Mouse (Mus musculus): ENCODE results near the gene Clstn1. TPM values are rescaled to one million over a fixed set of nuclear protein-coding genes. Genes with fewer than 3 reads are reported as not detected.
A peak's percentile ranks its signal among the peaks of the same experiment; 100 is the strongest.

Clstn1 gene
- total and polyA plus RNA-seq, 2 experiments from 2014 or later = 206 to 590 TPM

- Histone ChIP-seq H3K9me3 (ENCODE audit: low read length) (no peaks in the 10 kb centered on the region), H3K4me2 (ENCODE audit: low read depth, low read length) (no peak overlapping the region), H3K4me3 (ENCODE audit: low read length) (no peak overlapping the region), H3K9ac (replicated peaks; ENCODE audit: low read length) (no peak overlapping the region), H3K4me1 (ENCODE audit: insufficient read depth, low read length) (no peaks in the 10 kb centered on the region), H3K27ac (no peak overlapping the region), H3K36me3 (ENCODE audit: insufficient read depth, low read length) (peaks cover 35% of the 10 kb centered on the region; the same call in 1 of the 2 replicates), H3K27me3 (ENCODE audit: insufficient read depth, low read length) (no peaks in the 10 kb centered on the region)
- ATAC-seq = no peak
- WGBS = 91% methylated on average over 4 of the region's 4 CpGs
- DNase-seq (ENCODE audit: low spot score) = peak; percentile 49
- peak; percentile 84 for TF ChIP-seq CTCF (IDR thresholded peaks at IDR 0.05; ENCODE audit: low read depth)
Measured at GRCm38 (mm10) chr4:149654232-149654631, 68.0 kb downstream of the Clstn1 start.

GRCm38 (mm10) chr4:149657858-149658416, 71.7 kb downstream of the Clstn1 start:
- Histone ChIP-seq H3K4me1 (ENCODE audit: insufficient read depth, low read length) (no peaks in the 10 kb centered on the region), H3K27me3 (ENCODE audit: insufficient read depth, low read length) (no peaks in the 10 kb centered on the region), H3K4me3 (ENCODE audit: low read length) (no peak overlapping the region), H3K9me3 (ENCODE audit: low read length) (no peaks in the 10 kb centered on the region), H3K36me3 (ENCODE audit: insufficient read depth, low read length) (peaks cover 17% of the 10 kb centered on the region; the same call in 1 of the 2 replicates), H3K9ac (replicated peaks; ENCODE audit: low read length) (no peak overlapping the region), H3K27ac (no peak overlapping the region), H3K4me2 (ENCODE audit: low read depth, low read length) (no peak overlapping the region)
- no peak for TF ChIP-seq CTCF (IDR thresholded peaks at IDR 0.05; ENCODE audit: low read depth)
- ATAC-seq (no peak), DNase-seq (ENCODE audit: low spot score) (no peak)
- 86% methylated on average over 11 of the region's 11 CpGs for WGBS

GRCm38 (mm10) chr4:149659495-149660116, 73.3 kb downstream of the Clstn1 start:
- Histone ChIP-seq H3K9ac (replicated peaks; ENCODE audit: low read length) (no peak overlapping the region), H3K4me1 (ENCODE audit: insufficient read depth, low read length) (no peaks in the 10 kb centered on the region), H3K36me3 (ENCODE audit: insufficient read depth, low read length) (peaks cover 16% of the 10 kb centered on the region; the same call in 1 of the 2 replicates), H3K4me3 (ENCODE audit: low read length) (no peak overlapping the region), H3K27ac (no peak overlapping the region), H3K9me3 (ENCODE audit: low read length) (no peaks in the 10 kb centered on the region), H3K4me2 (ENCODE audit: low read depth, low read length) (no peak overlapping the region), H3K27me3 (ENCODE audit: insufficient read depth, low read length) (no peaks in the 10 kb centered on the region)
- DNase-seq (ENCODE audit: low spot score) = no peak
- no peak for TF ChIP-seq CTCF (IDR thresholded peaks at IDR 0.05; ENCODE audit: low read depth)
- no peak for ATAC-seq
- 79% methylated on average over 25 of the region's 25 CpGs for WGBS

GRCm38 (mm10) chr4:149660598-149660997, 74.3 kb downstream of the Clstn1 start:
- TF ChIP-seq CTCF (IDR thresholded peaks at IDR 0.05; ENCODE audit: low read depth) = no peak
- Histone ChIP-seq H3K4me1 (ENCODE audit: insufficient read depth, low read length) (no peaks in the 10 kb centered on the region), H3K9ac (replicated peaks; ENCODE audit: low read length) (no peak overlapping the region), H3K36me3 (ENCODE audit: insufficient read depth, low read length) (peaks cover 14% of the 10 kb centered on the region; the same call in 1 of the 2 replicates), H3K9me3 (ENCODE audit: low read length) (no peaks in the 10 kb centered on the region), H3K27ac (no peak overlapping the region), H3K27me3 (ENCODE audit: insufficient read depth, low read length) (no peaks in the 10 kb centered on the region), H3K4me2 (ENCODE audit: low read depth, low read length) (no peak overlapping the region), H3K4me3 (ENCODE audit: low read length) (no peak overlapping the region)
- WGBS = 89% methylated on average over 7 of the region's 7 CpGs
- DNase-seq (ENCODE audit: low spot score) (no peak), ATAC-seq (no peak)

- Histone ChIP-seq H3K36me3 (ENCODE audit: insufficient read depth, low read length) (peaks cover 10% of the 10 kb centered on the region; the same call in 1 of the 2 replicates), H3K27ac (no peak overlapping the region), H3K9ac (replicated peaks; ENCODE audit: low read length) (no peak overlapping the region), H3K4me2 (ENCODE audit: low read depth, low read length) (no peak overlapping the region), H3K4me1 (ENCODE audit: insufficient read depth, low read length) (no peaks in the 10 kb centered on the region), H3K9me3 (ENCODE audit: low read length) (no peaks in the 10 kb centered on the region), H3K4me3 (ENCODE audit: low read length) (no peak overlapping the region), H3K27me3 (ENCODE audit: insufficient read depth, low read length) (no peaks in the 10 kb centered on the region)
- 90% methylated on average over 14 of the region's 14 CpGs for WGBS
- ATAC-seq = no peak
- no peak for TF ChIP-seq CTCF (IDR thresholded peaks at IDR 0.05; ENCODE audit: low read depth)
- DNase-seq (ENCODE audit: low spot score) = no peak
Measured at GRCm38 (mm10) chr4:149661967-149662589, 75.8 kb downstream of the Clstn1 start.

GRCm38 (mm10) chr4:149663849-149664503, 77.7 kb downstream of the Clstn1 start:
- H3K9me3 ChIP-seq (ENCODE audit: low read length) = no peaks in the 10 kb centered on the region
- no peak for TF ChIP-seq CTCF (IDR thresholded peaks at IDR 0.05; ENCODE audit: low read depth)
- 87% methylated on average over 7 of the region's 7 CpGs for WGBS

More at GRCm38 (mm10) chr4:149663849-149664503, 77.7 kb downstream of the Clstn1 start:
- DNase-seq (ENCODE audit: low spot score) (no peak), ATAC-seq (no peak)
- Histone ChIP-seq H3K4me1 (ENCODE audit: insufficient read depth, low read length) (no peaks in the 10 kb centered on the region), H3K27me3 (ENCODE audit: insufficient read depth, low read length) (no peaks in the 10 kb centered on the region), H3K4me2 (ENCODE audit: low read depth, low read length) (no peak overlapping the region), H3K4me3 (ENCODE audit: low read length) (no peak overlapping the region), H3K9ac (replicated peaks; ENCODE audit: low read length) (no peak overlapping the region), H3K36me3 (ENCODE audit: insufficient read depth, low read length) (no peaks in the 10 kb centered on the region), H3K27ac (no peak overlapping the region)
